Mouse (Mus musculus): ENCODE data around the gene Ssbp3.

DNA sequence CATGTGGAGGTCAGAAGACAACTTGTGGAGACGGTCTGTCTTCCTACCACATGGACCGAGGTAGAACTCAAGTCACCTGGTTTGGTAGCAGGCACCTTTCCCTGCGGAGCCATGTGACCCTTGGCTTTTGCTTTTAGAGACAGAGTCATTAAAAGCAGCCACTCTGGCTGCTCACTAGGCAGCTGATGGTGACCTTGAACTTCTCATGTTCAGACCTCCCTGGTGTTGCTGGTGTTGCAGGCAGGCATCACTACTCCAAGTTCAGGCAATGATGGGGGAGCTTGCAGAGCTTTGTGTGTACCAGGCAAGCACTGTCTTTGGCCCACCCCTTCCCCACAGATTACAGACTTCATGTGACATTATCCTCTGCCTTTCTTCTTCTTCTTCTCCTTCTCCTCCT lies 11.0 kb upstream of the Ssbp3 start:
- no peak for TF ChIP-seq POLR2A (IDR thresholded peaks at IDR 0.05; ENCODE audit: borderline replicate concordance, extremely low read depth, low read depth, low read length)
- no peak for TF ChIP-seq CTCF (IDR thresholded peaks at IDR 0.05; ENCODE audit: insufficient read depth, low read length)

Measured in lung, adult 2 months (tissue).